Mouse (Mus musculus) E14TG2a.4 (cell line): ENCODE measurements around the gene Col16a1.

ENCODE experiments used
- H3K27me3 ChIP-seq: 2 replicates; pipeline ENCODE4 v1.6.1; 2014; ENCODE audit warnings: low read length, control low read depth; ENCODE audit not compliant: insufficient read depth
- H3K36me3 ChIP-seq: 2 replicates; pipeline ENCODE4 v1.6.1; 2014; ENCODE audit warnings: low read length, control low read depth; ENCODE audit not compliant: insufficient read depth
- H3K4me1 ChIP-seq: replicated peaks from 2 replicates; pipeline ENCODE4 v1.6.1; 2014; ENCODE audit warnings: low read depth, low read length, control low read depth
- H3K4me3 ChIP-seq: replicated peaks from 2 replicates; pipeline ENCODE4 v1.5.1; 2014; ENCODE audit warnings: mild to moderate bottlenecking, low read length
- H3K9me3 ChIP-seq: 2 replicates; pipeline ENCODE4 v1.6.1; 2014; ENCODE audit warnings: low read length, control low read depth
- CTCF ChIP-seq: conservative IDR thresholded peaks from 2 replicates; pipeline ENCODE4 v1.5.1; 2014; ENCODE audit warnings: low read length
- NANOG ChIP-seq: IDR thresholded peaks from 2 replicates; pipeline ENCODE4 v1.6.1; 2014; ENCODE audit warnings: borderline replicate concordance, low read length, mixed read lengths
- POU5F1 ChIP-seq: IDR thresholded peaks from 2 replicates; pipeline ENCODE4 v1.6.1; 2014; ENCODE audit warnings: low read length, borderline replicate concordance

Gene Col16a1

GRCm38 (mm10) chr4:130130641-130131350 lies 83.2 kb downstream of the Col16a1 start:
- peaks cover 28% of the 10 kb centered on the region for H3K36me3 ChIP-seq
- H3K9me3 ChIP-seq = no peaks in the 10 kb centered on the region
- peaks cover 31% of the 10 kb centered on the region for H3K27me3 ChIP-seq
- H3K4me3 ChIP-seq = no peak overlapping the region
- H3K4me1 ChIP-seq = peaks cover 42% of the 10 kb centered on the region
- TF ChIP-seq POU5F1 (no peak), NANOG (no peak), CTCF (no peak)

- Histone ChIP-seq H3K36me3 (peaks cover 20% of the 10 kb centered on the region), H3K4me1 (peaks cover 36% of the 10 kb centered on the region), H3K9me3 (no peaks in the 10 kb centered on the region), H3K4me3 (no peak overlapping the region), H3K27me3 (peaks cover 36% of the 10 kb centered on the region)
- TF ChIP-seq POU5F1 = no peak
- no peak for TF ChIP-seq CTCF
- TF ChIP-seq NANOG = no peak
Observed at GRCm38 (mm10) chr4:130131448-130132105, 83.9 kb downstream of the Col16a1 start.

- H3K36me3 ChIP-seq = peaks cover 2% of the 10 kb centered on the region; the same call in 1 of the 2 replicates
- H3K4me3 ChIP-seq = no peak overlapping the region
- H3K9me3 ChIP-seq = no peaks in the 10 kb centered on the region
- peaks cover 28% of the 10 kb centered on the region for H3K4me1 ChIP-seq
- H3K27me3 ChIP-seq = peaks cover 54% of the 10 kb centered on the region
- no peak for TF ChIP-seq POU5F1
- TF ChIP-seq CTCF = no peak
- no peak for TF ChIP-seq NANOG
Observed at GRCm38 (mm10) chr4:130133399-130133798, 85.8 kb downstream of the Col16a1 start.

- Histone ChIP-seq H3K4me3 (peak overlapping the region; percentile 86), H3K27me3 (peaks cover 91% of the 10 kb centered on the region), H3K4me1 (peaks cover 21% of the 10 kb centered on the region), H3K9me3 (no peaks in the 10 kb centered on the region), H3K36me3 (no peaks in the 10 kb centered on the region)
- TF ChIP-seq POU5F1 (no peak), NANOG (no peak), CTCF (peak; percentile 35; the same call in 1 of the 2 replicates)
Observed at GRCm38 (mm10) chr4:130138441-130139213, 91.0 kb downstream of the Col16a1 start.

GRCm38 (mm10) chr4:130139214-130139492 lies 91.5 kb downstream of the Col16a1 start, which contains the start of gene Hcrtr1:
Gene Hcrtr1 (minus strand): TSS chr4:130139359.
- Histone ChIP-seq H3K36me3 (no peaks in the 10 kb centered on the region), H3K4me3 (peak within 1 kb of the TSS; percentile 86), H3K4me1 (peaks cover 21% of the 10 kb centered on the region), H3K27me3 (peaks cover 92% of the 10 kb centered on the region), H3K9me3 (no peaks in the 10 kb centered on the region)
- TF ChIP-seq POU5F1 (no peak), NANOG (no peak), CTCF (no peak)

GRCm38 (mm10) chr4:130140992-130141402 lies 93.4 kb downstream of the Col16a1 start:
- Histone ChIP-seq H3K9me3 (peaks cover 8% of the 10 kb centered on the region; the same call in 1 of the 2 replicates), H3K4me3 (no peak overlapping the region), H3K27me3 (peaks cover 82% of the 10 kb centered on the region), H3K36me3 (no peaks in the 10 kb centered on the region), H3K4me1 (peaks cover 14% of the 10 kb centered on the region)
- no peak for TF ChIP-seq CTCF
- no peak for TF ChIP-seq NANOG
- TF ChIP-seq POU5F1 = no peak

- Histone ChIP-seq H3K9me3 (peaks cover 8% of the 10 kb centered on the region; the same call in 1 of the 2 replicates), H3K36me3 (no peaks in the 10 kb centered on the region), H3K27me3 (peaks cover 79% of the 10 kb centered on the region), H3K4me1 (peaks cover 14% of the 10 kb centered on the region), H3K4me3 (no peak overlapping the region)
- TF ChIP-seq POU5F1 (no peak), NANOG (no peak), CTCF (no peak)
Observed at GRCm38 (mm10) chr4:130141786-130142185, 94.1 kb downstream of the Col16a1 start.

GRCm38 (mm10) chr4:130148405-130148804 lies 100.8 kb downstream of the Col16a1 start:
- Histone ChIP-seq H3K4me3 (no peak overlapping the region), H3K27me3 (peaks cover 60% of the 10 kb centered on the region), H3K36me3 (no peaks in the 10 kb centered on the region), H3K9me3 (peaks cover 11% of the 10 kb centered on the region; the same call in 1 of the 2 replicates), H3K4me1 (peaks cover 10% of the 10 kb centered on the region)
- TF ChIP-seq POU5F1 = no peak
- no peak for TF ChIP-seq NANOG
- no peak for TF ChIP-seq CTCF
